Mouse (Mus musculus) intestine, postnatal 0 days (tissue): ENCODE measurements around the gene Tfcp2l1. TPM values are rescaled to one million over a fixed set of nuclear protein-coding genes. Genes with fewer than 3 reads are reported as not detected.

Experiments used
- ATAC-seq: fragments of 200-750 bp; cut with Nextera tagmentation; 2 replicates; pipeline ENCODE4 v1.8.0; 2017; ENCODE audit warnings: mild to moderate bottlenecking, moderate TSS enrichment, moderate library complexity
- H3K27ac ChIP-seq: fragments of 300-500 bp; sonication (generic); 2 replicates; pipeline ENCODE4 v1.5.1; 2014; ENCODE audit warnings: mild to moderate bottlenecking, low read depth, low read length, moderate library complexity
- H3K27me3 ChIP-seq: fragments of 300-500 bp; sonication (generic); replicated peaks from 2 replicates; pipeline ENCODE4 v1.6.1; 2014; ENCODE audit warnings: low read length, mixed read lengths; ENCODE audit not compliant: control insufficient read depth, insufficient read depth
- H3K36me3 ChIP-seq: fragments of 300-500 bp; sonication (generic); 2 replicates; pipeline ENCODE4 v1.6.1; 2014; ENCODE audit warnings: mild to moderate bottlenecking, moderate library complexity; ENCODE audit not compliant: control insufficient read depth, insufficient read depth
- H3K4me1 ChIP-seq: fragments of 300-500 bp; sonication (generic); replicated peaks from 2 replicates; pipeline ENCODE4 v1.6.1; 2014; ENCODE audit warnings: antibody characterized with exemption, low read length, mixed read lengths; ENCODE audit not compliant: control insufficient read depth, insufficient read depth
- H3K4me2 ChIP-seq: fragments of 300-500 bp; sonication (generic); replicated peaks from 2 replicates; pipeline ENCODE4 v1.6.1; 2014; ENCODE audit warnings: low read depth, mild to moderate bottlenecking, moderate library complexity
- H3K4me3 ChIP-seq: fragments of 300-500 bp; sonication (generic); 2 replicates; pipeline ENCODE4 v1.5.1; 2014; ENCODE audit warnings: low read depth, low read length
- H3K9ac ChIP-seq: fragments of 300-500 bp; sonication (generic); 2 replicates; pipeline ENCODE4 v1.6.1; 2014; ENCODE audit warnings: mild to moderate bottlenecking, low read depth, low read length
- H3K9me3 ChIP-seq: fragments of 300-500 bp; sonication (generic); 2 replicates; pipeline ENCODE4 v1.6.1; 2016; ENCODE audit warnings: mixed run types; ENCODE audit not compliant: control insufficient read depth
- CTCF ChIP-seq: sonication (generic); IDR thresholded peaks from 2 replicates; pipeline ENCODE4 v1.5.1; 2016; ENCODE audit warnings: low read depth, mild to moderate bottlenecking, control low read depth, antibody characterized with exemption, moderate library complexity
- WGBS: fragments of 180-500 bp; shearing (Covaris S2); extraction: QIAGEN DNeasy Blood & Tissue Kit; methylation state at CpG from one replicate; pipeline ENCODE4 v1.1.7; 2014; 5-methylcytosine and 5-hydroxymethylcytosine counted together
- polyA plus RNA-seq: library from polyadenylated mRNA; unstranded; fragments of >200 nt; fragmentation: Nextera tagmentation; extraction: Ambion mirVana; gene quantifications from 2 replicates; pipeline ENCODE4 v1.2.1, GENCODE M21; 2015

The Tfcp2l1 gene
- 3.0 and 3.4 TPM in 2 replicates for polyA plus RNA-seq

GRCm38 (mm10) chr1:118627781-118628464, at the start of gene Tfcp2l1:
Gene Tfcp2l1 (plus strand): TSS chr1:118627945.
- TF ChIP-seq CTCF = peak; percentile 71
- H3K4me3 ChIP-seq = peak within 1 kb of the TSS; percentile 65
- no peaks in the 10 kb centered on the region for H3K4me1 ChIP-seq
- peak within 1 kb of the TSS; percentile 35; the same call in 1 of the 2 replicates for H3K9ac ChIP-seq
- peak; percentile 92 for ATAC-seq
- 0 out of 2 replicates have a peak within 1 kb of the TSS, but pooled peaks have one; percentile 42 for H3K27ac ChIP-seq
- H3K9me3 ChIP-seq = no peaks in the 10 kb centered on the region
- no peaks in the 10 kb centered on the region for H3K27me3 ChIP-seq
- H3K36me3 ChIP-seq = no peaks in the 10 kb centered on the region
- WGBS = under 1% methylated on average over 48 of the region's 48 CpGs
- peak within 1 kb of the TSS; percentile 81 for H3K4me2 ChIP-seq

GRCm38 (mm10) chr1:118580174-118580702, 47.5 kb upstream of the Tfcp2l1 start:
- Histone ChIP-seq H3K27me3 (no peaks in the 10 kb centered on the region), H3K36me3 (peaks cover 39% of the 10 kb centered on the region), H3K4me3 (no peak overlapping the region), H3K27ac (no peak overlapping the region), H3K4me2 (no peak overlapping the region), H3K9ac (no peak overlapping the region), H3K9me3 (no peaks in the 10 kb centered on the region), H3K4me1 (no peaks in the 10 kb centered on the region)
- 92% methylated on average over 2 of the region's 2 CpGs for WGBS
- ATAC-seq = no peak
- no peak for TF ChIP-seq CTCF

DNA sequence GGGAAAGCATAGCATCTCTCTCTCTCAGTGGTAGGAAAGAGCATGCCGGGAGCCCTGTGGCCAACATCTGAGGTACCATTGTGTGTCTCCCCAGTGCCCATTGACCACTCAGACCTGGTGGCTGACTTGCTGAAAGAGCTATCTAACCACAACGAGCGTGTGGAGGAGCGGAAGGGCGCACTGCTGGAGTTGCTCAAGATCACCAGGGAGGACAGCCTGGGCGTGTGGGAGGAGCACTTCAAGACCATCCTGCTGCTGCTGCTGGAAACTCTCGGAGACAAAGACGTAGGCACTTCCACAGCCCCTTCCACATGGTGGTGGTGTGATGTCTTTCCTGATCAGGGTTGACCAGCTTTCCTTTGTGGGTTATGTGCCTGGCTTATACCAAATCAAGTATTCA, 46.6 kb upstream of the Tfcp2l1 start:
- Histone ChIP-seq H3K4me2 (no peak overlapping the region), H3K9me3 (no peaks in the 10 kb centered on the region), H3K27ac (no peak overlapping the region), H3K4me3 (no peak overlapping the region), H3K4me1 (no peaks in the 10 kb centered on the region), H3K9ac (no peak overlapping the region), H3K36me3 (peaks cover 39% of the 10 kb centered on the region), H3K27me3 (no peaks in the 10 kb centered on the region)
- no peak for ATAC-seq
- no peak for TF ChIP-seq CTCF
- WGBS = 93% methylated on average over 8 of the region's 8 CpGs

DNA sequence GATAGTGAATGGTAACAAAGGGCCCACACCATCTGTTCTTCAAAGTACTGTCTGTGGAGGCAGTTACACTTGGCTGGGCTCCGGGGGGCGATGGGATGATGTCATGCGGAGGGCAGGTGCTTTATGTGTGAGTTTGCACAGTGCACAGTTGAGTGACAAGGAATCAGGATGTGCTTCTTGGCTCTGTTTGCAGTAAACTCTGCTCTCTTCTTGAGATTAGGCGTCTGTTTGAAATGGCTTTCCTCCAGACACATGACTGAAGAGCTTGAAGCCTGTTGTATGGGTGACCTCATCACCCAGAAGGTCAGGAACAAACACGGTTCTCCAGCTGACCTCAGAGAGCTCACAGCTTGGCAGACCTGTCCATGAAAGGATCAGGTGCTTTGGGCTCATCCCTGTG, 38.0 kb upstream of the Tfcp2l1 start:
- H3K27me3 ChIP-seq = no peaks in the 10 kb centered on the region
- no peak overlapping the region for H3K4me3 ChIP-seq
- H3K9me3 ChIP-seq = no peaks in the 10 kb centered on the region
- no peak for ATAC-seq
- TF ChIP-seq CTCF = no peak
- WGBS = 55% methylated on average over 5 of the region's 5 CpGs
- no peak overlapping the region for H3K27ac ChIP-seq
- peaks cover 28% of the 10 kb centered on the region for H3K36me3 ChIP-seq
- no peaks in the 10 kb centered on the region for H3K4me1 ChIP-seq
- no peak overlapping the region for H3K9ac ChIP-seq
- no peak overlapping the region for H3K4me2 ChIP-seq

DNA sequence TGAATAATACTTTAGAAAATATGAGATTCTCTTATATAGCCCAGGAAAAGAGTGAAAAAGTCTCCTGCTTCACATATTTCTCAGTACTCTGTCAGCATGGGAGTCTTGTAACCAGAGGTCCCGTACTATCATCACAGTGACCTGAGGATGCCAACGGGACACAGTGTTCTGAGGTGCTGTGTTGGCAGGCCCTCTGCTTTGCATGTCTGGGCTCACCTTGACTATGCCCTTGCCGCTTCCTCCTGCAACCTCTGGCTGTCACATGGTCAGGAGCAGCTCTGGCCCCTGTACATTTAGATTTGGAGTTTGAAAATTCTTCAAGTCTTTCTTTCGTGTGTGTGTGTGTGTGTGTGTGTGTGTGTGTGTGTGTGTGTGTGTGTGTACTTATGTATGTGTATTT, 34.8 kb upstream of the Tfcp2l1 start:
- no peaks in the 10 kb centered on the region for H3K27me3 ChIP-seq
- no peak overlapping the region for H3K4me2 ChIP-seq
- H3K4me3 ChIP-seq = no peak overlapping the region
- 88% methylated on average over 4 of the region's 4 CpGs for WGBS
- no peak for ATAC-seq
- no peaks in the 10 kb centered on the region for H3K9me3 ChIP-seq
- no peaks in the 10 kb centered on the region for H3K4me1 ChIP-seq
- no peak for TF ChIP-seq CTCF
- peaks cover 28% of the 10 kb centered on the region for H3K36me3 ChIP-seq
- no peak overlapping the region for H3K27ac ChIP-seq
- H3K9ac ChIP-seq = no peak overlapping the region

GRCm38 (mm10) chr1:118595395-118595794, 32.4 kb upstream of the Tfcp2l1 start:
- WGBS = 32% methylated on average over 2 of the region's 2 CpGs
- no peak for TF ChIP-seq CTCF
- ATAC-seq = peak; percentile 94

More at GRCm38 (mm10) chr1:118595395-118595794, 32.4 kb upstream of the Tfcp2l1 start:
- peak overlapping the region; percentile 64; the same call in 1 of the 2 replicates for H3K27ac ChIP-seq
- H3K4me1 ChIP-seq = no peaks in the 10 kb centered on the region
- no peak overlapping the region for H3K4me2 ChIP-seq
- H3K27me3 ChIP-seq = no peaks in the 10 kb centered on the region
- no peaks in the 10 kb centered on the region for H3K9me3 ChIP-seq
- no peak overlapping the region for H3K9ac ChIP-seq
- peaks cover 33% of the 10 kb centered on the region for H3K36me3 ChIP-seq
- no peak overlapping the region for H3K4me3 ChIP-seq
